Mouse (Mus musculus): Measurements from ENCODE around the gene Gga2. TPM values are rescaled to one million over a fixed set of nuclear protein-coding genes. Genes with fewer than 3 reads are reported as not detected.

Gene Gga2
- total RNA-seq (2014; rRNA removed) (29.5 and 29.8 TPM in 2 replicates), polyA plus RNA-seq (2015; fragmentation: Nextera tagmentation; extraction: Ambion mirVana) (17.7 and 25.5 TPM in 2 replicates)

GRCm38 (mm10) chr7:122020667-122021354 is at the start of gene Gga2:
Gene Gga2 (minus strand): TSS chr7:122021222.
- ATAC-seq: peak; percentile 93
- H3K27me3 ChIP-seq (ENCODE audit: insufficient read depth, low read length): no peaks in the 10 kb centered on the region
- peaks cover 3% of the 10 kb centered on the region; the same call in 1 of the 2 replicates for H3K4me1 ChIP-seq (ENCODE audit: insufficient read depth)
- 2% methylated on average over 49 of the region's 50 CpGs for WGBS
- H3K4me3 ChIP-seq (ENCODE audit: low read depth, low read length): peak within 1 kb of the TSS; percentile 85
- DNase-seq: peak; percentile 90
- peak within 1 kb of the TSS; percentile 92 for H3K9ac ChIP-seq
- peaks cover 3% of the 10 kb centered on the region; the same call in 1 of the 2 replicates for H3K36me3 ChIP-seq (ENCODE audit: insufficient read depth)
- peak within 1 kb of the TSS; percentile 71 for H3K4me2 ChIP-seq (ENCODE audit: low read depth)
- TF ChIP-seq CTCF (IDR thresholded peaks at IDR 0.05; ENCODE audit: low read depth): no peak
- H3K27ac ChIP-seq (ENCODE audit: low read depth, low read length): peak within 1 kb of the TSS; percentile 87
- no peaks in the 10 kb centered on the region for H3K9me3 ChIP-seq (ENCODE audit: low read length)

- H3K36me3 ChIP-seq (ENCODE audit: insufficient read depth): peaks cover 27% of the 10 kb centered on the region
- WGBS: 6% methylated on average over 57 of the region's 58 CpGs
- H3K4me3 ChIP-seq (ENCODE audit: low read depth, low read length): peak overlapping the region; percentile 94
- H3K4me1 ChIP-seq (ENCODE audit: insufficient read depth): peaks cover 19% of the 10 kb centered on the region
- DNase-seq: peak; percentile 25
- no peaks in the 10 kb centered on the region for H3K9me3 ChIP-seq (ENCODE audit: low read length)
- H3K9ac ChIP-seq: peak overlapping the region; percentile 92
- peak overlapping the region; percentile 93 for H3K27ac ChIP-seq (ENCODE audit: low read depth, low read length)
- peak overlapping the region; percentile 81 for H3K4me2 ChIP-seq (ENCODE audit: low read depth)
- TF ChIP-seq CTCF (IDR thresholded peaks at IDR 0.05; ENCODE audit: low read depth): peak; percentile 45
- H3K27me3 ChIP-seq (ENCODE audit: insufficient read depth, low read length): no peaks in the 10 kb centered on the region
- peak; percentile 16 for ATAC-seq
Measured at GRCm38 (mm10) chr7:122067517-122068381, 46.7 kb upstream of the Gga2 start.

- no peaks in the 10 kb centered on the region for H3K9me3 ChIP-seq (ENCODE audit: low read length)
- peak within 1 kb of the TSS; percentile 93 for H3K27ac ChIP-seq (ENCODE audit: low read depth, low read length)
- H3K4me1 ChIP-seq (ENCODE audit: insufficient read depth): peaks cover 19% of the 10 kb centered on the region
- ATAC-seq (peak; percentile 97), DNase-seq (peak; percentile 98)
- peak within 1 kb of the TSS; percentile 81 for H3K4me2 ChIP-seq (ENCODE audit: low read depth)
- peak within 1 kb of the TSS; percentile 94 for H3K4me3 ChIP-seq (ENCODE audit: low read depth, low read length)
- peaks cover 20% of the 10 kb centered on the region for H3K36me3 ChIP-seq (ENCODE audit: insufficient read depth)
- H3K9ac ChIP-seq: peak within 1 kb of the TSS; percentile 92
- TF ChIP-seq CTCF (IDR thresholded peaks at IDR 0.05; ENCODE audit: low read depth): peak; percentile 44
- under 1% methylated on average over 59 of the region's 60 CpGs for WGBS
- no peaks in the 10 kb centered on the region for H3K27me3 ChIP-seq (ENCODE audit: insufficient read depth, low read length)
Measured at GRCm38 (mm10) chr7:122066945-122067516, 46.0 kb upstream of the Gga2 start, which contains the start of the genes Ubfd1 and Ears2. Gene Ubfd1 (plus strand): TSS chr7:122067175. Gene Ears2 (minus strand): TSS chr7:122067263.

- peak overlapping the region; percentile 94 for H3K4me3 ChIP-seq (ENCODE audit: low read depth, low read length)
- H3K36me3 ChIP-seq (ENCODE audit: insufficient read depth): peaks cover 17% of the 10 kb centered on the region
- H3K27me3 ChIP-seq (ENCODE audit: insufficient read depth, low read length): no peaks in the 10 kb centered on the region
- DNase-seq (no peak), ATAC-seq (peak; percentile 67)
- H3K9ac ChIP-seq: peak overlapping the region; percentile 92
- H3K27ac ChIP-seq (ENCODE audit: low read depth, low read length): peak overlapping the region; percentile 93
- peaks cover 19% of the 10 kb centered on the region for H3K4me1 ChIP-seq (ENCODE audit: insufficient read depth)
- H3K4me2 ChIP-seq (ENCODE audit: low read depth): peak overlapping the region; percentile 81
- no peak for TF ChIP-seq CTCF (IDR thresholded peaks at IDR 0.05; ENCODE audit: low read depth)
- H3K9me3 ChIP-seq (ENCODE audit: low read length): no peaks in the 10 kb centered on the region
- 18% methylated on average over 31 of the region's 31 CpGs for whole genome bisulfite sequencing
Measured at GRCm38 (mm10) chr7:122066102-122066944, 45.3 kb upstream of the Gga2 start.

- no peak for ATAC-seq
- H3K4me3 ChIP-seq (ENCODE audit: low read depth, low read length): no peak overlapping the region; the same call in 1 of the 2 replicates
Measured at GRCm38 (mm10) chr7:122065656-122066055, 44.6 kb upstream of the Gga2 start.

GRCm38 (mm10) chr7:122056633-122057032 is 35.6 kb upstream of the Gga2 start:
- H3K27me3 ChIP-seq (ENCODE audit: insufficient read depth, low read length): no peaks in the 10 kb centered on the region
- H3K4me2 ChIP-seq (ENCODE audit: low read depth): no peak overlapping the region
- H3K27ac ChIP-seq (ENCODE audit: low read depth, low read length): no peak overlapping the region
- no peaks in the 10 kb centered on the region for H3K4me1 ChIP-seq (ENCODE audit: insufficient read depth)
- H3K9me3 ChIP-seq (ENCODE audit: low read length): no peaks in the 10 kb centered on the region
- H3K9ac ChIP-seq: no peak overlapping the region
- no peak for TF ChIP-seq CTCF (IDR thresholded peaks at IDR 0.05; ENCODE audit: low read depth)
- ATAC-seq (no peak), DNase-seq (no peak)
- H3K4me3 ChIP-seq (ENCODE audit: low read depth, low read length): no peak overlapping the region
- 91% methylated on average over 5 of the region's 5 CpGs for WGBS
- H3K36me3 ChIP-seq (ENCODE audit: insufficient read depth): peaks cover 24% of the 10 kb centered on the region; the same call in 1 of the 2 replicates

More at GRCm38 (mm10) chr7:122065656-122066055, 44.6 kb upstream of the Gga2 start:
- DNase-seq: no peak
- Histone ChIP-seq H3K36me3 (ENCODE audit: insufficient read depth) (peaks cover 16% of the 10 kb centered on the region), H3K9ac (no peak overlapping the region), H3K27ac (ENCODE audit: low read depth, low read length) (no peak overlapping the region), H3K4me1 (ENCODE audit: insufficient read depth) (peaks cover 19% of the 10 kb centered on the region), H3K9me3 (ENCODE audit: low read length) (no peaks in the 10 kb centered on the region), H3K4me2 (ENCODE audit: low read depth) (peak overlapping the region; percentile 81; the same call in 1 of the 2 replicates), H3K27me3 (ENCODE audit: insufficient read depth, low read length) (no peaks in the 10 kb centered on the region)
- no peak for TF ChIP-seq CTCF (IDR thresholded peaks at IDR 0.05; ENCODE audit: low read depth)
- 59% methylated on average over 1 of the region's 1 CpGs for WGBS

All from forebrain, postnatal 0 days (tissue).